Mouse (Mus musculus) myocyte (in vitro differentiated cells): ENCODE measurements around the gene Msrb3. TPM values are rescaled to one million over a fixed set of nuclear protein-coding genes. Genes with fewer than 3 reads are reported as not detected.

ENCODE experiments used
- H3K27me3 ChIP-seq: one replicate; pipeline ENCODE4 v1.6.1; 2011; ENCODE audit not compliant: control insufficient read depth, insufficient read depth, insufficient read length
- H3K36me3 ChIP-seq: one replicate; pipeline ENCODE4 v1.6.1; 2011; ENCODE audit not compliant: control insufficient read depth, insufficient read depth
- H3K4me2 ChIP-seq: one replicate; pipeline ENCODE4 v1.6.1; 2011; ENCODE audit warnings: low read depth, control low read depth
- H3K4me3 ChIP-seq: one replicate; pipeline ENCODE4 v1.5.1; 2011; ENCODE audit warnings: mild to moderate bottlenecking, control low read depth, moderate library complexity
- H3K79me2 ChIP-seq: one replicate; pipeline ENCODE4 v1.6.1; 2011; ENCODE audit not compliant: control insufficient read depth, insufficient read depth
- H3ac ChIP-seq: one replicate; pipeline ENCODE4 v1.6.1; 2011; ENCODE audit not compliant: control insufficient read depth, insufficient read length
- CEBPB ChIP-seq: IDR thresholded peaks from 2 replicates; pipeline ENCODE4 v1.6.1; 2011; ENCODE audit warnings: mild to moderate bottlenecking, moderate library complexity; ENCODE audit not compliant: poor library complexity, insufficient read depth, severe bottlenecking
- E2F4 ChIP-seq: IDR thresholded peaks from one replicate; pipeline ENCODE4 v1.6.1; 2011; ENCODE audit warnings: mild to moderate bottlenecking, control low read depth, moderate library complexity; ENCODE audit not compliant: insufficient read depth
- MAX ChIP-seq: IDR thresholded peaks from one replicate; pipeline ENCODE4 v1.6.1; 2011; ENCODE audit warnings: low read depth, mild to moderate bottlenecking, control low read depth
- MYOD1 ChIP-seq, 3 experiments: IDR thresholded peaks; one replicate each; pipeline ENCODE4 v1.6.1; 2011; ENCODE audit warnings: control low read depth in 2 of 3, low read depth in 2 of 3, mild to moderate bottlenecking in 2 of 3, moderate library complexity in 1 of 3; ENCODE audit not compliant: insufficient read length in 2 of 3, control insufficient read depth in 1 of 3
- MYOG ChIP-seq, 3 experiments: IDR thresholded peaks; one replicate each; pipeline ENCODE4 v1.6.1; 2011; ENCODE audit warnings: control low read depth in 2 of 3, low read depth in 2 of 3, mild to moderate bottlenecking in 2 of 3; ENCODE audit not compliant: insufficient read length in 2 of 3, control insufficient read depth in 1 of 3, insufficient read depth in 1 of 3
- POLR2A ChIP-seq: IDR thresholded peaks from one replicate; pipeline ENCODE4 v1.6.1; 2011; ENCODE audit warnings: low read depth, mild to moderate bottlenecking, control low read depth, moderate library complexity; ENCODE audit not compliant: insufficient read length
- POLR2AphosphoS2 ChIP-seq: IDR thresholded peaks from one replicate; pipeline ENCODE4 v1.6.1; 2011; ENCODE audit warnings: low read depth, control low read depth; ENCODE audit not compliant: insufficient read length
- REST ChIP-seq: IDR thresholded peaks from one replicate; pipeline ENCODE4 v1.6.1; 2011; ENCODE audit warnings: mild to moderate bottlenecking, control low read depth, moderate library complexity; ENCODE audit not compliant: insufficient read depth, insufficient read length
- SRF ChIP-seq: IDR thresholded peaks from one replicate; pipeline ENCODE4 v1.6.1; 2011; ENCODE audit warnings: low read depth; ENCODE audit not compliant: control insufficient read depth, insufficient read length
- TCF12 ChIP-seq: IDR thresholded peaks from one replicate; pipeline ENCODE4 v1.6.1; 2011; ENCODE audit warnings: mild to moderate bottlenecking, control low read depth; ENCODE audit not compliant: poor library complexity, insufficient read depth, severe bottlenecking
- TCF3 ChIP-seq: IDR thresholded peaks from one replicate; pipeline ENCODE4 v1.6.1; 2011; ENCODE audit warnings: low read depth, control low read depth; ENCODE audit not compliant: insufficient read length
- USF1 ChIP-seq: IDR thresholded peaks from one replicate; pipeline ENCODE4 v1.6.1; 2011; ENCODE audit warnings: low read depth, mild to moderate bottlenecking, control low read depth, moderate library complexity
- polyA plus RNA-seq: library from polyadenylated mRNA; unstranded; fragments of >200 nt; fragmentation: generic; extraction: Trizol; gene quantifications from one replicate; pipeline ENCODE4 v1.2.1, GENCODE M21; 2012; ENCODE audit warnings: missing spikeins

Msrb3 gene
- polyA plus RNA-seq, 1 experiment, result 8.5 TPM

DNA sequence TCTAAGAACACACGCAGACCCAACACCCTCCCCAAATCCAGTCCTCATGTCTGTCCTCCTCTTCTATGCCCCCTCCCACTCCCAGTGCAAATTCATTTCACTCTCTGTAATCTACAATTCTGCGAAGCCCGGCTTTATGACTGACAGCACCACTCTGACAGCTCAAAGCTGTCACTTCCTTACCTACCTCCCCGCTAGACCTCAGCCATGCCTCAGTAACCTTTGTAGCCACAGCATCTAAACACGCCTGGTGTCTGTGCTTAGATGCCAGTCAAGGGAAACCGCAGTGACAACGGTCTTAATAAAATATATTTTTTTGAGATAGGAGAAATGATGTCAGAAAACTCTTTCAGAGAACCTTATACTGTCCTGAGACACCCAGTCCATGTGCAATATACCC, 72.5 kb downstream of the Msrb3 start:
- TF ChIP-seq SRF, result no peak
- TF ChIP-seq POLR2AphosphoS2, result no peak
- no peak for TF ChIP-seq POLR2A
- no peak for TF ChIP-seq CEBPB
- no peak for TF ChIP-seq MYOD1 (IDR thresholded peaks at IDR 0.05; ENCODE audit: control insufficient read depth in 1 of 3, insufficient read length in 2 of 3, low read depth in 2 of 3)
- no peak for TF ChIP-seq TCF3
- no peak for TF ChIP-seq TCF12
- TF ChIP-seq E2F4, result no peak
- no peak for TF ChIP-seq USF1
- TF ChIP-seq MAX, result no peak
- no peak for TF ChIP-seq REST
- no peak for TF ChIP-seq MYOG (IDR thresholded peaks at IDR 0.05; ENCODE audit: control insufficient read depth in 1 of 3, insufficient read depth in 1 of 3, insufficient read length in 2 of 3, low read depth in 2 of 3)

DNA sequence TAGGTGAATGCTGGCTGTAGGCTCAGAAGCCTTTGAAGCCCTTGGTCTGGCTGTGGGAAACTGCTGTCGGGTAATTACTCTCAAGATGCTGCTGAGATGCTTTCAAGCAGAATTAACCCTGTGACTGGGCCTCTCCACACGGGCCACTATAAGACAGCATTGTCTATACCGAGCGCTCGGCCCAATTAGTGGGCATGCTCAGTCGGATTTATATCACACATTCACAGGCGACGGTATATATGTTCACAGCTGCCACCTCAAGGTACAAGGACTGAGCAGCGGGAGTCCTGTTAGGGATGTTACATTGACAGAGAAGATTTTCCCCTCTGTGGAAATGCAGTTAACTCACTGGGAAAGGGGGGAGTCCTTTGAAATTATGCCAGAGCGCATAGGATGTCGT, 73.3 kb downstream of the Msrb3 start:
- Histone ChIP-seq H3K27me3 (no peaks in the 10 kb centered on the region), H3K4me2 (no peak overlapping the region), H3K4me3 (no peak overlapping the region), H3K36me3 (peaks cover 7% of the 10 kb centered on the region), H3K79me2 (no peaks in the 10 kb centered on the region), H3ac (no peak overlapping the region)
- TF ChIP-seq USF1, result no peak
- no peak for TF ChIP-seq TCF3
- TF ChIP-seq CEBPB, result no peak
- TF ChIP-seq E2F4, result no peak
- TF ChIP-seq REST, result no peak
- no peak for TF ChIP-seq POLR2A
- no peak for TF ChIP-seq MYOD1 (IDR thresholded peaks at IDR 0.05; ENCODE audit: control insufficient read depth in 1 of 3, insufficient read length in 2 of 3, low read depth in 2 of 3)
- no peak for TF ChIP-seq SRF
- TF ChIP-seq MYOG (IDR thresholded peaks at IDR 0.05; ENCODE audit: control insufficient read depth in 1 of 3, insufficient read depth in 1 of 3, insufficient read length in 2 of 3, low read depth in 2 of 3), result no peak

More for the DNA sequence above, 72.5 kb downstream of the Msrb3 start:
- Histone ChIP-seq H3K4me3 (no peak overlapping the region), H3ac (no peak overlapping the region), H3K79me2 (no peaks in the 10 kb centered on the region), H3K4me2 (no peak overlapping the region), H3K27me3 (no peaks in the 10 kb centered on the region), H3K36me3 (peaks cover 3% of the 10 kb centered on the region)

DNA sequence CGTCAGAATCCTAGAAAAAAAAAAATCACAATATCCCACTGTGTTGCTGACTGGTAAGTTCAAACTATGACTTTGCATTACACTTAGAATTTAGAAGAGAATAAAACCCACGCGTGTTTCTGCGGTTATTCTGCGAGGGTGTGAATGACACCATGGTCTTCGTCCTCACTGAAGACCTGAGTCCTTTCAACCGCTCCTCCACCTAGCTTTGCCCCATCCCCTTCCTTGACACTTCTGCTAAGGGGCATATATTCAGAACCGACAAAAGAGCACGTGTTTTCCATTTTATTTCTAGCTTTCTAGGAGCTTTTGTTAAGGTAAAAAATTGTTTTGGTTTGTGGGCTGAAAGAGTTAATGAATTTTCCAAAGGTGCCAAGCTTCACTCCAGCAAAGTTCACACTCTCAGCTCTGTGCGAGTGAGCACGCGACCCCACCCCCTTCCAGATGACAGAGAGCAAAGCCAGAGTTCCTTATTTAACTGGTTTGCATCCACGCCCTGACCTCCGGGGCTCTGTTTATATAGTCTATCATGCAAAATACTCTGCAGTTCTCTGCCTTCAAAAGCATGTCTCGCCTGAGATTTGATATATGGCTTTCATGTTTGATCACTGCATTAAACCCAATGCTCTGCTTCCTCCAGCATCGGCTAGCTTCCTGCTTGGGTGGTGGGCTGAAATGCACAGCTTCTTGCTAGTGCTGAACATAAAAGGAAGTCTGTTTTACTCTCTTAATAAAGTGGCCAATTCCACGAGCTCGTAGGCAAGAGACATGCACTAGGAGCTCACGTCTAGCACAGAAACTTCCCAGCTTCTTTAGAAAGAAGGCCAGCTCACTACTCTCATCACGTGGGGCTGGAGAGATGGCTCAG, 77.2 kb downstream of the Msrb3 start:
- H3K79me2 ChIP-seq, result no peaks in the 10 kb centered on the region
- H3ac ChIP-seq, result no peak overlapping the region
- no peaks in the 10 kb centered on the region for H3K27me3 ChIP-seq
- peaks cover 7% of the 10 kb centered on the region for H3K36me3 ChIP-seq
- no peak overlapping the region for H3K4me2 ChIP-seq
- TF ChIP-seq TCF3 (no peak), REST (no peak), POLR2AphosphoS2 (no peak), CEBPB (no peak), MAX (no peak), POLR2A (no peak), TCF12 (no peak), E2F4 (no peak), USF1 (no peak), MYOD1 (IDR thresholded peaks at IDR 0.05; ENCODE audit: control insufficient read depth in 1 of 3, insufficient read length in 2 of 3, low read depth in 2 of 3) (no peak), SRF (no peak), MYOG (IDR thresholded peaks at IDR 0.05; ENCODE audit: control insufficient read depth in 1 of 3, insufficient read depth in 1 of 3, insufficient read length in 2 of 3, low read depth in 2 of 3) (no peak)
- no peak overlapping the region for H3K4me3 ChIP-seq

DNA sequence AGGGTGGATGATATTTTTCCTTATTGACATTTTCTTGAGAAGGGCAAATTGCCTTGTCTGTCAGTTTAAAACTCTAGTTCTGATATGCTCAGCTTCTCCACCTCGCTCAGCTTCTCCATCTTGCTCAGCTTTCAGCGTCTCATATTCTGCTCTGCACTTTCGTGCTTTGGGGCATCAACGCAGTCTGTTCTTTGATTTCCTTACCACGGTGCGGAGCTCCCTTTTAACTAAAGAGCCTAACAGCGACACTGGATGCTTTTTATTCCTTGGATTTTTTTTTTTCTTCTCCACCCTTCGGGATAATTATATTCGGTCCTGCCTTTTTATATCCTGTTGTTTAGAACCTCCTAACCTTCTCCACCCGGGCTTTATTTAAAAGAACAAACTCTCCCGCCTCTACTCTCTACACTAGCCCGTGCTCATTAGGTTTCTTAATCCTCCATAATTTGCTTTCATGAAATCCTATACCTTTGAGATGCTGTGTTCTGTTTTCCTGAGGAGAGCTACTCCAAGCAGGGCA, 78.1 kb downstream of the Msrb3 start:
- Histone ChIP-seq H3K79me2 (no peaks in the 10 kb centered on the region), H3K27me3 (no peaks in the 10 kb centered on the region), H3ac (no peak overlapping the region), H3K4me3 (no peak overlapping the region), H3K36me3 (peaks cover 7% of the 10 kb centered on the region), H3K4me2 (no peak overlapping the region)
- no peak for TF ChIP-seq E2F4
- no peak for TF ChIP-seq POLR2AphosphoS2
- no peak for TF ChIP-seq TCF3
- no peak for TF ChIP-seq SRF
- TF ChIP-seq REST, result no peak
- no peak for TF ChIP-seq CEBPB
- no peak for TF ChIP-seq MAX
- no peak for TF ChIP-seq MYOD1 (IDR thresholded peaks at IDR 0.05; ENCODE audit: control insufficient read depth in 1 of 3, insufficient read length in 2 of 3, low read depth in 2 of 3)
